Mouse (Mus musculus) inflammation-experienced regulatory T-cells, adult 16 weeks (primary cell): ENCODE data around the gene Trem1. TPM values are rescaled to one million over a fixed set of nuclear protein-coding genes. Genes with fewer than 3 reads are reported as not detected.

Source experiments
- polyA plus RNA-seq: library from polyadenylated mRNA; unstranded; fragments of 100-300 nt; shearing (Covaris generic); gene quantifications from one replicate; pipeline ENCODE4 v1.2.1, GENCODE M21; 2017

The Trem1 gene
- not detected for polyA plus RNA-seq

DNA sequence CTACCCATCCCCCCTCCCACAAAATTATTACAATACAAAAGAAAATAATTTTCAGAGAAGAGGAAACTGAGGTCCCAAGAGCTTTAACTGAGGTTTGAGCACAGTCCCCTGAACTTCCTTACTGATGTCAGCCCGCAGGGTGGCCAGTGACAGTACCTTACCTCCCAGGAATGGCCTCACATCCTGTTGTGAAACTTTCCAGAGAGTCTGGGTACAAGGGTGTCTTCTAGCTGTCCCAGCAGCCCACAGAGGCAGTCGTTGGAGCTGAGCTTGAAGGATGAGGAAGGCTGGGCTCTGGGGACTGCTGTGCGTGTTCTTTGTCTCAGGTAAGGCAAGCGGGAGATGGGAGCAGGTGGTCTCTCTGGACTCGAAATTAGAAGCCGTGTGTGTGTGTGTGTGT is at the start of gene Trem1:
Gene Trem1 (plus strand): TSS at position 251 of the 400 bp plus-strand sequence.

DNA sequence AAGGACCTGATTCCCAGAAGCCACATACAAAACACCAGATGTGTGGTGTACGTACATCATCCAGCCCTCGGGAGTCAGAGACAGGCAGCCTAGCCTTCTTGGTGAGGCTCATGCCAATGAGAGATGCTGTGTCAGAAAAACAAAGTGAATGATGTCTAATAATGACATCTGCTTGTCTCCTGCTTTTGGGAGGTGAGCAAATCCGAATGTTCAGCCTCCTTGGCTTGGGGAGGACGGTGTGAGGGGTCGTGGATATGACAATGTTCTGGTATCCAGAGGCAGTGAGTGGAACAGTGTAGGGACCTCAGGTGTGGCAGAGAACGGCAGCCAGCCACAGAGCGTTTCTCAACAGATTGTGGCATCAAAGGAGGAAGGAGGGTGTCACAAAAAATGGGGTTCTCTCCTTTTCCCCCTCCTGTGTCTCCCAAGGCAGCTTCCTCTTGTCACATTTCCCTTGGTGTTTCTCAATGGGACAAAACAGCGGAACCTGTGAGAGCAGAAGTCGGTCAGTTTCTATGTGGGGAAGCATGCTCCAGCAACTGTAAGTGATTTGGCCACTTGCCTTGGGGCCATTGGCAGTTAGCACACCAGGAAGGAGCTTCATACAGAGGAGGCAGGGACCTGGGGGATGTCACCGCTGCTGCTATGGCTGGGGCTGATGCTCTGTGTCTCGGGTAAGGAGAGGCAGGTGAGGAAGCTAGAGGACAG is 14.8 kb downstream of the Trem1 start, which contains the start of gene Trem3:
Gene Trem3 (plus strand): TSS at position 557 of the 708 bp plus-strand sequence.

DNA sequence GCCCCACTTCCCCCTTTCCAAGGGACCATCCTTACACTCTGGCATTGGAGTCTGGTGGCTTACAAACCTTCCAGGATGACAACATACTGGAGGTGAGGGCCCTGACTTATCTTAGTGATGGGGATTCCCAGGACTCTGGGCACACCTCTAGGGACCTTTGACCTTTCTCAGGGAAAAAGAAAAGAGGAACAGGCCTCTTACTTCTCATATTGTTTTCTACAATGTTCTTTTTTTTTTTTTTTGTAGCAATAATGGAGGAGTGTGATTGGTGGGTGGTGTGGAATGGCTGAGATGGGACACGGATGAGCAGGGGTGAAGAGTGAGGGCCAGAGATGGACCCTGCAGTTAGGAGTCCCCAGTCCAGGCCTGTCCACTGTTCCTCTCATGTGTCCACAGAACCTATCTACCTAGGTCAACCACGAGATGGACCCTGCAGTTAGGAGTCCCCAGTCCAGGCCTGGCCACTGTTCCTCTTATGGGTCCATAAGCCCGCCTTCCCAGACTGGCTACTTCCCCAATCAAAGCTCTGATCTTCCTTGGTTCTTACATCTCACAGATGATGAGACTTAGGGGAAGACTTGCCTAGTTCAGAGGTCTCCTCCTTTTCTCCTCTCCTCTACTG is 31.3 kb downstream of the Trem1 start, which contains the start of gene Treml4:
Gene Treml4 (plus strand): TSS at position 555 of the 622 bp plus-strand sequence.

Other genes starting within 250 kb of the Trem1 start
- not detected for gene 1700122O11Rik, start 194.5 kb upstream of the Trem1 start, polyA plus RNA-seq
- gene 1700067P10Rik, start 143.4 kb upstream of the Trem1 start, polyA plus RNA-seq: not detected
- not detected for gene 9830107B12Rik, start 86.5 kb upstream of the Trem1 start, polyA plus RNA-seq
- gene A530064D06Rik, start 65.5 kb upstream of the Trem1 start, polyA plus RNA-seq: not detected
- not detected for gene Trem3, start 15.0 kb downstream of the Trem1 start, polyA plus RNA-seq
- gene Treml4, start 31.5 kb downstream of the Trem1 start, polyA plus RNA-seq: 5.6 TPM
- gene Treml2, start 66.7 kb downstream of the Trem1 start, polyA plus RNA-seq: 22.9 TPM
- 4.3 TPM for gene B430306N03Rik, start 83.4 kb downstream of the Trem1 start, polyA plus RNA-seq
- not detected for gene Trem2, start 113.6 kb downstream of the Trem1 start, polyA plus RNA-seq
- not detected for gene Treml1, start 127.1 kb downstream of the Trem1 start, polyA plus RNA-seq
- gene Nfya, start 177.1 kb downstream of the Trem1 start, polyA plus RNA-seq: 8.0 TPM
- 97.7 TPM for gene Oard1, start 177.2 kb downstream of the Trem1 start, polyA plus RNA-seq
- 5.7 TPM for gene Apobec2, start 200.2 kb downstream of the Trem1 start, polyA plus RNA-seq
- not detected for gene Tspo2, start 218.8 kb downstream of the Trem1 start, polyA plus RNA-seq
- 43.9 TPM for gene Unc5cl, start 222.1 kb downstream of the Trem1 start, polyA plus RNA-seq